Comparison of ENCODE assay signal across 14 mouse cellular contexts in the genomic region with DNA sequence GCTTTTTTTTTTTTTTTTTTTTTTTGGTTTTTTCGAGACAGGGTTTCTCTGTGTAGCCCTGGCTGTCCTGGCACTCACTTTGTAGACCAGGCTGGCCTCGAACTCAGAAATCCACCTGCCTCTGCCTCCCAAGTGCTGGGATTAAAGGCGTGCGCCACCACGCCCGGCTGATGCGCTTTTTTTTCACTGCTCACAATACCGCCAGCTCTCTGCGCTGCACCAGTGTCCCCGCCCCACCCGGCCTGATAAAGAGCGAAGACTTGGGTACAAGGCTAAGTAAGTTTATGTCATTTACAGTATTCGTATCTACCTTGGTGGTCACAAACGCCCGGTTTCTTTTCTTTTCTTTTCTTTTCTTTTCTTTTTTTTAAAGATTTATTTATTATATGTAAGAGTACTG. TPM values are rescaled to one million over a fixed set of nuclear protein-coding genes. Genes with fewer than 3 reads are reported as not detected.
"Had no signal": no experiment of that assay in that cellular context is flagged by ENCODE, and none has a peak within 500 bp of the region (broad histone marks: within the 10 kb centered on the region; RNA-seq: fewer than 3 reads in every experiment).

No protein-coding gene starts in this region.

RNA-seq across cellular contexts. Expression of gene Cryba1, which starts 22.0 kb away (rescaled TPM):
- total RNA-seq: megakaryocyte progenitor cell, adult 5-6 weeks; midbrain, postnatal 0 days; monocyte, adult 5-6 weeks; neutrophil, adult 5-6 weeks had no signal
- polyA plus RNA-seq: lung, adult 2 months; lung, embryonic 15.5 days; lung, postnatal 0 days; macrophage; spleen, adult 2 months; stomach, embryonic 15.5 days; stomach, postnatal 0 days; testis, adult 2 months; urinary bladder, adult 2 months had no signal

RNA-seq across cellular contexts. Expression of gene Gm10277, which starts 40.4 kb away (rescaled TPM):
- total RNA-seq: megakaryocyte progenitor cell, adult 5-6 weeks; midbrain, postnatal 0 days; monocyte, adult 5-6 weeks; neutrophil, adult 5-6 weeks had no signal
- polyA plus RNA-seq: lung, adult 2 months; macrophage; spleen, adult 2 months; testis, adult 2 months; thymus, adult 2 months; urinary bladder, adult 2 months had no signal
